Mouse (Mus musculus): ENCODE data around the gene Fgfr2. TPM values are rescaled to one million over a fixed set of nuclear protein-coding genes. Genes with fewer than 3 reads are reported as not detected.

The Fgfr2 gene
- polyA plus RNA-seq, 1 experiment from 2014 or later = 106 TPM

DNA sequence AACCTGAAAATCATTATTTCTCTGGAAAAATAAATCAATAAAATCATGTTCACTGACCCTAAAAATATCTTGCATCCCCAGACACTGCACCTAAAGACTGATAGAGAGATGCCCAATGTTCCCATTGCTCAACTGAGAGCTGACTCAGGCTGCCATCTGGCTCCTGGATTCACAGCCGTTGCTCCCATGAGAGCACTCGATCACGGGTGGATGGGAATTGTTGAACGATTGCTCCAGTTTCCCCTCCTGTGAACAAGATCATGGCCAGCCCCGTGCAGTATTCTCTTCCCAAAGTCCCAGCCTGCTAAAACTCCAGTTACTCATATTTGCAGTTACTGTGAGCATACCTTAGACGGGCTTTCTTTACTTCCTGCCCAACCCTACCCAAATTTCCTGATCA, 745.2 kb downstream of the Fgfr2 start:
- H3K9me3 ChIP-seq (ENCODE audit: control insufficient read depth, low read length) = no peaks in the 10 kb centered on the region

DNA sequence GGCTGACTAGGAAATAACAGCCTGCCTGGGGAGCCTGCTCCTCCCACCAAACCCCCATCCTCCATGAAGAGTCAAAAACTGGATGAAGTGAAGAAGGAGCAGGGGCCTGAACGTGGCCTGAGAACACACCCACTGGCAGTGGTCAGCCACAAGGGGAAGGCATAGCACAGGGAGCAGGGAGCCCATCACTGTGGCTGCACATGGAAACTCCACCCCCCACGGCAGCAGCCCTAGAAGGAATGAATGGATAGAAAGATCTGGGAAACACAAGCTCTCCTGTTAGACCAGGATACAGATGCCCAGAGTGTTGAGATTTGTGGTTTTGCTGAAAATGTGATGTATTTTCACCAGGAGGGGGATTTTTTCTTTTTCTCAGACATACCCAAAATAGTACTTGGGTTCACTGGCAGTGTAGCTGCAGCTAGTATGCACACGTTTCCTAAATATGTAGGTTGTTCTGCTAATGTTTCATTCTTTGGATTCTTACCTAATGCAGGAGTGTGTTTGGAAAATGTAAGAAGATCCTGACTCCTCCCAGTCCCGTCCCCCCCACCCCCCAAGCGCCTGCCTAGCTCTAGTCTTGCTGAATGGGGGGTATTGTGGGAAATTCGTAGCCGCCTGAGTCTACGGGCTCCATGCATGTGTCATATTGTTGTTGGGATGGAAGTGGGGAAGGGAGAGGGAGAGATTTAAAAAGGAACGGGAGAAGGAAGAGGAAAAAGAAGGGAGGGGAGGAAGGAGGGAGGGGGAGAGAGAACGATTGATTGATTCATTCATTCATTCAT, 749.4 kb downstream of the Fgfr2 start:
- WGBS = 26% methylated on average over 10 of the region's 10 CpGs

More for the DNA sequence above, 745.2 kb downstream of the Fgfr2 start:
- no peak for DNase-seq (ENCODE audit: low spot score)
- Histone ChIP-seq H3K4me2 (ENCODE audit: low read depth, low read length) (no peak overlapping the region), H3K4me1 (ENCODE audit: control insufficient read depth, insufficient read depth, low read length) (peaks cover 9% of the 10 kb centered on the region), H3K9ac (ENCODE audit: low read depth, low read length) (no peak overlapping the region), H3K4me3 (ENCODE audit: low read depth, low read length) (no peak overlapping the region), H3K36me3 (ENCODE audit: control insufficient read depth, insufficient read depth, low read length) (no peaks in the 10 kb centered on the region), H3K27me3 (replicated peaks; ENCODE audit: control insufficient read depth, insufficient read depth, low read length) (no peaks in the 10 kb centered on the region), H3K27ac (replicated peaks; ENCODE audit: low read depth, low read length) (no peak overlapping the region)
- WGBS = 63% methylated on average over 6 of the region's 6 CpGs
- ATAC-seq (ENCODE audit: low read depth) = no peak

GRCm38 (mm10) chr7:132372752-132373513, 750.2 kb downstream of the Fgfr2 start:
- DNase-seq (ENCODE audit: low spot score) (no peak), ATAC-seq (ENCODE audit: low read depth) (no peak; the same call in 1 of the 2 replicates)
- H3K27ac ChIP-seq (replicated peaks; ENCODE audit: low read depth, low read length) = peak overlapping the region; percentile 74
- H3K4me3 ChIP-seq (ENCODE audit: low read depth, low read length) = no peak overlapping the region
- H3K9me3 ChIP-seq (ENCODE audit: control insufficient read depth, low read length) = no peaks in the 10 kb centered on the region
- peak overlapping the region; percentile 28 for H3K4me2 ChIP-seq (ENCODE audit: low read depth, low read length)
- WGBS = 25% methylated on average over 17 of the region's 17 CpGs
- peaks cover 21% of the 10 kb centered on the region for H3K4me1 ChIP-seq (ENCODE audit: control insufficient read depth, insufficient read depth, low read length)
- no peaks in the 10 kb centered on the region for H3K27me3 ChIP-seq (replicated peaks; ENCODE audit: control insufficient read depth, insufficient read depth, low read length)
- peak overlapping the region; percentile 14; the same call in 1 of the 2 replicates for H3K9ac ChIP-seq (ENCODE audit: low read depth, low read length)
- no peaks in the 10 kb centered on the region for H3K36me3 ChIP-seq (ENCODE audit: control insufficient read depth, insufficient read depth, low read length)

More for the DNA sequence above, 749.4 kb downstream of the Fgfr2 start:
- peak overlapping the region; percentile 14 for H3K4me2 ChIP-seq (ENCODE audit: low read depth, low read length)
- H3K27ac ChIP-seq (replicated peaks; ENCODE audit: low read depth, low read length) = peak overlapping the region; percentile 74
- no peaks in the 10 kb centered on the region for H3K36me3 ChIP-seq (ENCODE audit: control insufficient read depth, insufficient read depth, low read length)
- peak; percentile 84 for ATAC-seq (ENCODE audit: low read depth)
- H3K9ac ChIP-seq (ENCODE audit: low read depth, low read length) = peak overlapping the region; percentile 14; the same call in 1 of the 2 replicates
- no peaks in the 10 kb centered on the region for H3K27me3 ChIP-seq (replicated peaks; ENCODE audit: control insufficient read depth, insufficient read depth, low read length)
- peak; percentile 83 for DNase-seq (ENCODE audit: low spot score)
- H3K4me1 ChIP-seq (ENCODE audit: control insufficient read depth, insufficient read depth, low read length) = peaks cover 21% of the 10 kb centered on the region
- H3K4me3 ChIP-seq (ENCODE audit: low read depth, low read length) = no peak overlapping the region
- no peaks in the 10 kb centered on the region for H3K9me3 ChIP-seq (ENCODE audit: control insufficient read depth, low read length)

DNA sequence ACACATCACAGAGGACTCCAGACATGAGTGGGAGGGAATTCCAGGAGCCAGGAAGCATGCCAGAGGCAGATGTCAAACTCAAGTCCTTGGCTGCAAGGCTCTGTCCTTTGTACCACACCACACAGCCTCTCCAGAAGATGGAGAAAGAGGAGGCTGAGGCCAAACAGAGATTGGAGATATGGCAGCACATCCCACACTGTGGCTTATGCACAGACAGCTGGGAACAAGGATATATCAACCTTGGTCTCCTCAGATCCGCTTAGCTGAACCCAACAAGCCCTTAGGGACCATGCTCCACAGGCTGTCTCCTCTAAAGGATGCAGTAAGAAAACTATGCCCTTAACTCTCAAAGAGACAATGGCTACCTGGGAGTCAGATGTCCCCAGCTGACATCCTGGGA, 751.3 kb downstream of the Fgfr2 start:
- Histone ChIP-seq H3K36me3 (ENCODE audit: control insufficient read depth, insufficient read depth, low read length) (no peaks in the 10 kb centered on the region), H3K4me2 (ENCODE audit: low read depth, low read length) (no peak overlapping the region), H3K4me3 (ENCODE audit: low read depth, low read length) (no peak overlapping the region), H3K4me1 (ENCODE audit: control insufficient read depth, insufficient read depth, low read length) (peaks cover 21% of the 10 kb centered on the region), H3K27ac (replicated peaks; ENCODE audit: low read depth, low read length) (no peak overlapping the region), H3K27me3 (replicated peaks; ENCODE audit: control insufficient read depth, insufficient read depth, low read length) (no peaks in the 10 kb centered on the region), H3K9ac (ENCODE audit: low read depth, low read length) (no peak overlapping the region), H3K9me3 (ENCODE audit: control insufficient read depth, low read length) (no peaks in the 10 kb centered on the region)
- no peak for DNase-seq (ENCODE audit: low spot score)
- whole genome bisulfite sequencing = 69% methylated on average over 1 of the region's 1 CpGs
- ATAC-seq (ENCODE audit: low read depth) = no peak

DNA sequence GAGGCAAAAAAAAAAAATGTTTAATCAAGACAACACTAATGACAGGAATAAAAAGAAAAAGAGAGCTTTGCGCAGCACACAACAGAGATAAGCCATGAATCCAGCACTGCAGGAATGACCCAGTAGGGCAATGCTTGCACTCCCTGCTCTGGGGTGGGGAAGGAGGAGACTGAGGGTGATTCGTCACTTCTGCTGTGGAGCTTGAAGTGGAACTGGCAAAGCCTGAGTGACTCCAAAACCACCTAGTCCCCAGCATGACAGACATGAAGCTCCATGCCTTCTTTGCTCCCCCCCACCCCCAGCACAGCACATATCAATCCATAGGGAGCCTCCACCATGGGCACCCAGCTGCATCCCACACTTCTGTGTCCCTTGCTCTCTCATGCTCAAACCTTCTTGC, 753.4 kb downstream of the Fgfr2 start:
- WGBS = 78% methylated on average over 2 of the region's 2 CpGs
- Histone ChIP-seq H3K4me2 (ENCODE audit: low read depth, low read length) (no peak overlapping the region), H3K9ac (ENCODE audit: low read depth, low read length) (no peak overlapping the region), H3K4me1 (ENCODE audit: control insufficient read depth, insufficient read depth, low read length) (peaks cover 21% of the 10 kb centered on the region), H3K36me3 (ENCODE audit: control insufficient read depth, insufficient read depth, low read length) (no peaks in the 10 kb centered on the region), H3K27ac (replicated peaks; ENCODE audit: low read depth, low read length) (no peak overlapping the region), H3K4me3 (ENCODE audit: low read depth, low read length) (no peak overlapping the region), H3K27me3 (replicated peaks; ENCODE audit: control insufficient read depth, insufficient read depth, low read length) (no peaks in the 10 kb centered on the region), H3K9me3 (ENCODE audit: control insufficient read depth, low read length) (no peaks in the 10 kb centered on the region)
- DNase-seq (ENCODE audit: low spot score) = no peak
- ATAC-seq (ENCODE audit: low read depth) = no peak

- Histone ChIP-seq H3K27ac (replicated peaks; ENCODE audit: low read depth, low read length) (no peak overlapping the region), H3K4me1 (ENCODE audit: control insufficient read depth, insufficient read depth, low read length) (peaks cover 21% of the 10 kb centered on the region), H3K9me3 (ENCODE audit: control insufficient read depth, low read length) (no peaks in the 10 kb centered on the region), H3K4me2 (ENCODE audit: low read depth, low read length) (no peak overlapping the region), H3K36me3 (ENCODE audit: control insufficient read depth, insufficient read depth, low read length) (no peaks in the 10 kb centered on the region), H3K9ac (ENCODE audit: low read depth, low read length) (no peak overlapping the region), H3K27me3 (replicated peaks; ENCODE audit: control insufficient read depth, insufficient read depth, low read length) (no peaks in the 10 kb centered on the region), H3K4me3 (ENCODE audit: low read depth, low read length) (no peak overlapping the region)
- ATAC-seq (ENCODE audit: low read depth) = peak; percentile 15; the same call in 1 of the 2 replicates
- 62% methylated on average over 6 of the region's 6 CpGs for WGBS
- peak; percentile 63 for DNase-seq (ENCODE audit: low spot score)
Observed at GRCm38 (mm10) chr7:132368859-132369258, 754.3 kb downstream of the Fgfr2 start.

DNA sequence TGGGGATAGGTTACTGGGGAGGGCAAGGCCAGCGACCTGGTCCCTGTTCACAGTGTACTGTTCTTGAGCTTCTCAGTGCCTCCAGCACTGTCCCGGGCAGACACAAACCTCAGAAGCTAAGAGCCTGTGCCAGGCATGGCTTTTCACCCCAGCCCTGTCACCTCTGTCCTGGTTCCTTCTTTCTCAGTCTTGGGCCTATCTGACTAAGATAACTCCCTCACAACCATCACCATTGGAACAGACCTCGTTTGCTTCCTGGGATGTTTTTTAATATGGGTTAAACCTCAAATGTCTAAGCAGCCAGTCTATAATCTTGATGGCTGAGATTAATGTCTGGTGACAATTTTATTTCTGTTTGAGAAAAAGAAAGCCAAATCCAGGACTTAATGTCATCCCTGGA, 755.8 kb downstream of the Fgfr2 start:
- no peak for ATAC-seq (ENCODE audit: low read depth)
- H3K4me2 ChIP-seq (ENCODE audit: low read depth, low read length) = no peak overlapping the region
- H3K27me3 ChIP-seq (replicated peaks; ENCODE audit: control insufficient read depth, insufficient read depth, low read length) = no peaks in the 10 kb centered on the region
- no peak overlapping the region for H3K4me3 ChIP-seq (ENCODE audit: low read depth, low read length)
- H3K36me3 ChIP-seq (ENCODE audit: control insufficient read depth, insufficient read depth, low read length) = no peaks in the 10 kb centered on the region
- H3K9me3 ChIP-seq (ENCODE audit: control insufficient read depth, low read length) = no peaks in the 10 kb centered on the region
- no peak overlapping the region for H3K27ac ChIP-seq (replicated peaks; ENCODE audit: low read depth, low read length)
- H3K9ac ChIP-seq (ENCODE audit: low read depth, low read length) = no peak overlapping the region
- DNase-seq (ENCODE audit: low spot score) = no peak
- WGBS = 66% methylated on average over 3 of the region's 3 CpGs
- H3K4me1 ChIP-seq (ENCODE audit: control insufficient read depth, insufficient read depth, low read length) = peaks cover 7% of the 10 kb centered on the region; the same call in 1 of the 2 replicates

- Histone ChIP-seq H3K4me1 (ENCODE audit: control insufficient read depth, insufficient read depth, low read length) (no peaks in the 10 kb centered on the region; the same call in 1 of the 2 replicates), H3K9me3 (ENCODE audit: control insufficient read depth, low read length) (no peaks in the 10 kb centered on the region), H3K4me3 (ENCODE audit: low read depth, low read length) (no peak overlapping the region), H3K36me3 (ENCODE audit: control insufficient read depth, insufficient read depth, low read length) (no peaks in the 10 kb centered on the region), H3K4me2 (ENCODE audit: low read depth, low read length) (no peak overlapping the region), H3K27ac (replicated peaks; ENCODE audit: low read depth, low read length) (no peak overlapping the region), H3K27me3 (replicated peaks; ENCODE audit: control insufficient read depth, insufficient read depth, low read length) (no peaks in the 10 kb centered on the region), H3K9ac (ENCODE audit: low read depth, low read length) (no peak overlapping the region)
- DNase-seq (ENCODE audit: low spot score) = no peak
- ATAC-seq (ENCODE audit: low read depth) = no peak
- WGBS = 84% methylated on average over 5 of the region's 5 CpGs
Observed at GRCm38 (mm10) chr7:132365703-132366384, 757.3 kb downstream of the Fgfr2 start.
